Mouse (Mus musculus) forebrain, embryonic 16.5 days (tissue): ENCODE measurements around the gene Tek. TPM values are rescaled to one million over a fixed set of nuclear protein-coding genes. Genes with fewer than 3 reads are reported as not detected.
"Not testable (repeated sequence)": the region's sequence is repeated elsewhere in the genome, so short reads cannot be mapped to it uniquely, and the experiment has no call there.

Source experiments
- ATAC-seq: fragments of 200-750 bp; cut with Nextera tagmentation; 2 replicates; pipeline ENCODE4 v1.8.0; 2017; ENCODE audit warnings: mild to moderate bottlenecking, moderate library complexity
- H3K27ac ChIP-seq: fragments of 300-500 bp; sonication (generic); 2 replicates; pipeline ENCODE4 v1.5.1; 2014; ENCODE audit warnings: low read length, control low read depth
- H3K27me3 ChIP-seq: fragments of 300-500 bp; sonication (generic); replicated peaks from 2 replicates; pipeline ENCODE4 v1.6.1; 2014; ENCODE audit warnings: low read length; ENCODE audit not compliant: control insufficient read depth, insufficient read depth
- H3K36me3 ChIP-seq: fragments of 300-500 bp; sonication (generic); 2 replicates; pipeline ENCODE4 v1.6.1; 2014; ENCODE audit not compliant: control insufficient read depth, insufficient read depth
- H3K4me1 ChIP-seq: fragments of 300-500 bp; sonication (generic); replicated peaks from 2 replicates; pipeline ENCODE4 v1.6.1; 2014; ENCODE audit warnings: low read length; ENCODE audit not compliant: control insufficient read depth, insufficient read depth
- H3K4me2 ChIP-seq: fragments of 300-500 bp; sonication (generic); 2 replicates; pipeline ENCODE4 v1.6.1; 2014; ENCODE audit warnings: mild to moderate bottlenecking, low read length, control low read depth
- H3K4me3 ChIP-seq: fragments of 300-500 bp; sonication (generic); replicated peaks from 2 replicates; pipeline ENCODE4 v1.5.1; 2014; ENCODE audit warnings: mild to moderate bottlenecking, low read length, control low read depth
- H3K9ac ChIP-seq: fragments of 300-500 bp; sonication (generic); replicated peaks from 2 replicates; pipeline ENCODE4 v1.6.1; 2014; ENCODE audit warnings: low read depth, low read length, control low read depth
- H3K9me3 ChIP-seq: fragments of 300-500 bp; sonication (generic); 2 replicates; pipeline ENCODE4 v1.6.1; 2016; ENCODE audit warnings: low read length; ENCODE audit not compliant: control insufficient read depth
- WGBS: fragments of 180-500 bp; shearing (Covaris S2); extraction: QIAGEN DNeasy Blood & Tissue Kit; methylation state at CpG from one replicate; pipeline ENCODE4 v1.1.7; 2014; 5-methylcytosine and 5-hydroxymethylcytosine counted together
- polyA plus RNA-seq: library from polyadenylated mRNA; unstranded; fragments of >200 nt; fragmentation: Nextera tagmentation; extraction: Ambion mirVana; gene quantifications from 2 replicates; pipeline ENCODE4 v1.2.1, GENCODE M21; 2015

Tek gene
- 9.7 and 10.4 TPM in 2 replicates for polyA plus RNA-seq

DNA sequence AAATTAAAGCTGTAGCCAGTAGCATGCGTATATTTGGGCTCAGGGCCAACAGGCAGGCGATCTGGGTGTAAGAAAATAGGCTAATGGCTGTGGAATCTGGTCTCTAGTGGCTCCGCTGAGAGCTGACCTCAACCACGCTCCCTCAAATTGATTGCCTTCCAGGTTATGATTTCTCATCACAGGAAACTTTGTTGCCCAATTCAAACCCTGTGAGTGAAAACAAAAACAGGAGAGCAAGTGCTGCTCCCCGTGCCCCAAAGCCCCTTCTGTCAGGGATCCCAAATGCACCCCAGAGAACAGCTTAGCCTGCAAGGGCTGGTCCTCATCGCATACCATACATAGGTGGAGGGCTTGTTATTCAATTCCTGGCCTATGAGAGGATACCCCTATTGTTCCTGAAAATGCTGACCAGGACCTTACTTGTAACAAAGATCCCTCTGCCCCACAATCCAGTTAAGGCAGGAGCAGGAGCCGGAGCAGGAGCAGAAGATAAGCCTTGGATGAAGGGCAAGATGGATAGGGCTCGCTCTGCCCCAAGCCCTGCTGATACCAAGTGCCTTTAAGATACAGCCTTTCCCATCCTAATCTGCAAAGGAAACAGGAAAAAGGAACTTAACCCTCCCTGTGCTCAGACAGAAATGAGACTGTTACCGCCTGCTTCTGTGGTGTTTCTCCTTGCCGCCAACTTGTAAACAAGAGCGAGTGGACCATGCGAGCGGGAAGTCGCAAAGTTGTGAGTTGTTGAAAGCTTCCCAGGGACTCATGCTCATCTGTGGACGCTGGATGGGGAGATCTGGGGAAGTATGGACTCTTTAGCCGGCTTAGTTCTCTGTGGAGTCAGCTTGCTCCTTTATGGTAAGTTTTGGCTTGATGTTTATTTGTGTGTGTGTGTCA, at the start of gene Tek:
TSS of gene Tek (plus strand) at position 452 of the 894 bp plus-strand sequence.
- no peak within 1 kb of the TSS for H3K4me2 ChIP-seq
- no peak within 1 kb of the TSS for H3K4me3 ChIP-seq
- no peaks in the 10 kb centered on the region for H3K36me3 ChIP-seq
- no peaks in the 10 kb centered on the region for H3K27me3 ChIP-seq
- no peak for ATAC-seq
- H3K9ac ChIP-seq: no peak within 1 kb of the TSS
- no peak within 1 kb of the TSS for H3K27ac ChIP-seq
- no peaks in the 10 kb centered on the region for H3K4me1 ChIP-seq
- 72% methylated on average over 16 of the region's 16 CpGs for WGBS
- H3K9me3 ChIP-seq: no peaks in the 10 kb centered on the region

GRCm38 (mm10) chr4:94689804-94690203, 49.3 kb upstream of the Tek start:
- H3K4me1 ChIP-seq, H3K9ac ChIP-seq, H3K36me3 ChIP-seq, ATAC-seq, H3K27ac ChIP-seq, H3K9me3 ChIP-seq, H3K4me3 ChIP-seq, H3K4me2 ChIP-seq, H3K27me3 ChIP-seq: not testable (repeated sequence)
- 100% methylated on average over 1 of the region's 2 CpGs for WGBS

DNA sequence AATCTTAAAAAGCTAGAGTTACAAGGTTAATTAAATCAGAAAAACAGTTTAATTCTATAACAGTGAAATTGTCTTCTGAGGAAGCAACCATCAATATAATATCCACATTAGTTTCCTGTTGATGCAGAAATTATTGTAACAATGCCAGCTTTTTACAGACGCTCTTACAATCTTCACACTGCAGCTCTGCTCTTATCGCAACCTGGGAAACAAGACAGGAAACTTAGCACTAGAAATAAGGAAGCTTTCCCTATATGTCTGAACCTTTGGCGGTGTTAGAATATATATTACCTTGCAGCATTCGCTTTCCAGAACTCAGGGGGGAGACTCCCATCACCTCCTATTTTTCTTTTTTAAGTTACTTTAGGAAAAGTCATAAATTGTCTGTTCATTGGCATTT, 48.0 kb upstream of the Tek start:
- H3K4me2 ChIP-seq: no peak overlapping the region
- H3K9ac ChIP-seq: no peak overlapping the region
- no peak overlapping the region for H3K4me3 ChIP-seq
- H3K9me3 ChIP-seq: no peaks in the 10 kb centered on the region
- H3K36me3 ChIP-seq: peaks cover 6% of the 10 kb centered on the region; the same call in 1 of the 2 replicates
- ATAC-seq: no peak
- no peaks in the 10 kb centered on the region for H3K27me3 ChIP-seq
- 91% methylated on average over 4 of the region's 4 CpGs for WGBS
- no peaks in the 10 kb centered on the region for H3K4me1 ChIP-seq
- H3K27ac ChIP-seq: no peak overlapping the region

GRCm38 (mm10) chr4:94692175-94692574, 46.9 kb upstream of the Tek start:
- no peaks in the 10 kb centered on the region for H3K27me3 ChIP-seq
- 90% methylated on average over 2 of the region's 2 CpGs for WGBS
- H3K9me3 ChIP-seq: no peaks in the 10 kb centered on the region
- no peaks in the 10 kb centered on the region for H3K4me1 ChIP-seq
- no peak overlapping the region for H3K4me2 ChIP-seq
- H3K27ac ChIP-seq: no peak overlapping the region
- H3K36me3 ChIP-seq: peaks cover 6% of the 10 kb centered on the region; the same call in 1 of the 2 replicates
- no peak overlapping the region for H3K9ac ChIP-seq
- ATAC-seq: no peak
- H3K4me3 ChIP-seq: no peak overlapping the region

DNA sequence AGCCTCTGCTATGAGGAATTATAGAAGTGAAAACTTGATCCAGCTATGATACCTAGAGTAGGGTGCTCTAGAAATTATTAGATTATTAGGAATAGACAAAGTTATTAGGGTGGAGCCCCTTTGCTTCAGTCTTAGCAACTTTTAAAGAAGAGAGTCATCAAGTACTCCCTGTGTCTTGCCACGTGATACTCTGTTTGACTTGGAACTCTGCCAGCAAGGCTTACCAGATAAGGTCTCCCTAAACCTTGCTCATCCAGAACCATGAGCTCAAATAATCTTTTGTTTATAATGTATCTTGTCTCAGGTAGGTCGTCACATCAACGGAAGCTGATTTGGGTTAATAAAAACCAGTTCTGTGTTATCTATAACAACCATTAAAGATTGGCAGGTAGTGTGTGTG, 42.7 kb upstream of the Tek start:
- Histone ChIP-seq H3K4me1 (no peaks in the 10 kb centered on the region), H3K27ac (no peak overlapping the region), H3K4me2 (no peak overlapping the region), H3K4me3 (no peak overlapping the region), H3K27me3 (no peaks in the 10 kb centered on the region), H3K36me3 (no peaks in the 10 kb centered on the region), H3K9ac (no peak overlapping the region), H3K9me3 (no peaks in the 10 kb centered on the region)
- 89% methylated on average over 3 of the region's 3 CpGs for WGBS
- ATAC-seq: no peak

GRCm38 (mm10) chr4:94711002-94711401, 28.1 kb upstream of the Tek start:
- peaks cover 4% of the 10 kb centered on the region; the same call in 1 of the 2 replicates for H3K4me1 ChIP-seq
- no peak overlapping the region for H3K27ac ChIP-seq
- WGBS: 98% methylated on average over 2 of the region's 2 CpGs
- H3K9me3 ChIP-seq: no peaks in the 10 kb centered on the region
- ATAC-seq: no peak
- H3K4me2 ChIP-seq: no peak overlapping the region
- H3K36me3 ChIP-seq: no peaks in the 10 kb centered on the region
- H3K4me3 ChIP-seq: no peak overlapping the region
- H3K27me3 ChIP-seq: no peaks in the 10 kb centered on the region
- H3K9ac ChIP-seq: no peak overlapping the region

DNA sequence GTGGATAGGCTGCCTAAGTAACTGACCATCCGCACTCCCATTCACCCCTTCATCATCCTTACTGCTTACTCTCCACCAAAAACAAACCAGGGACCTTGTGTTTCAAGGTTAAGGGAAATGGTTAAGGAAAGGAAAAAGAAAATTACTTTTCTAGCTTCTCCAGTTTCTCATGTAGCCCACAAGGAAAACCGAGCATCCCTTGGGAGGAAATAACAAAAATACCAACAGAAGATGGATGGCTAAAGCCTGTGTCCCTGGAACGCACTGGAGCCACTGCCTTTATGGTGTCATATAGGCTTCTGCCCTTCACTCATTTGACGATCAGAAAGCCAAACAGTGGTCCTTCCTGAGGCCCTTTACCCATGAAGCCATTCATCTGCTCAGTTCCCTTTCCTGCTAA, 27.7 kb upstream of the Tek start:
- H3K27me3 ChIP-seq: no peaks in the 10 kb centered on the region
- no peaks in the 10 kb centered on the region for H3K36me3 ChIP-seq
- ATAC-seq: no peak
- no peak overlapping the region for H3K4me2 ChIP-seq
- no peak overlapping the region for H3K27ac ChIP-seq
- H3K9me3 ChIP-seq: no peaks in the 10 kb centered on the region
- H3K4me3 ChIP-seq: no peak overlapping the region
- WGBS: 91% methylated on average over 4 of the region's 4 CpGs
- H3K4me1 ChIP-seq: peaks cover 4% of the 10 kb centered on the region; the same call in 1 of the 2 replicates
- no peak overlapping the region for H3K9ac ChIP-seq

GRCm38 (mm10) chr4:94713741-94714140, 25.3 kb upstream of the Tek start:
- H3K27ac ChIP-seq: no peak overlapping the region
- 0 out of 2 replicates have a peak, but pooled peaks have one; percentile 28 for ATAC-seq

GRCm38 (mm10) chr4:94715166-94715565, 23.9 kb upstream of the Tek start:
- H3K4me3 ChIP-seq: no peak overlapping the region
- no peak for ATAC-seq

More at GRCm38 (mm10) chr4:94713741-94714140, 25.3 kb upstream of the Tek start:
- Histone ChIP-seq H3K9ac (no peak overlapping the region), H3K4me1 (peaks cover 4% of the 10 kb centered on the region; the same call in 1 of the 2 replicates), H3K9me3 (no peaks in the 10 kb centered on the region), H3K4me2 (no peak overlapping the region), H3K4me3 (no peak overlapping the region), H3K36me3 (no peaks in the 10 kb centered on the region), H3K27me3 (no peaks in the 10 kb centered on the region)

More at GRCm38 (mm10) chr4:94715166-94715565, 23.9 kb upstream of the Tek start:
- Histone ChIP-seq H3K4me2 (no peak overlapping the region), H3K36me3 (no peaks in the 10 kb centered on the region), H3K9ac (no peak overlapping the region), H3K9me3 (no peaks in the 10 kb centered on the region), H3K27me3 (no peaks in the 10 kb centered on the region), H3K27ac (no peak overlapping the region), H3K4me1 (peaks cover 4% of the 10 kb centered on the region; the same call in 1 of the 2 replicates)
- 35% methylated on average over 6 of the region's 6 CpGs for WGBS
